Mouse (Mus musculus) olfactory bulb, adult 2 months (tissue): ENCODE measurements at regions not wholly inside any gene's neighbourhood (a gene's known extent, or its start where the extent isn't known, plus 50 kb on each side); places are given as distances from the start of the nearest gene placed in this dataset.

Source experiments
- H3K27ac ChIP-seq: fragments of 200-500 bp; 2 replicates; pipeline ENCODE4 v1.5.1; 2012; ENCODE audit warnings: low read depth, low read length; ENCODE audit not compliant: insufficient read depth
- H3K4me1 ChIP-seq: fragments of 200-500 bp; 2 replicates; pipeline ENCODE4 v1.6.1; 2012; ENCODE audit warnings: low read length; ENCODE audit not compliant: control insufficient read depth, insufficient read depth
- H3K4me3 ChIP-seq: fragments of 200-500 bp; 2 replicates; pipeline ENCODE4 v1.5.1; 2012; ENCODE audit warnings: mild to moderate bottlenecking, low read depth, low read length, moderate library complexity; ENCODE audit not compliant: insufficient read depth
- CTCF ChIP-seq: fragments of 200-500 bp; IDR thresholded peaks from 2 replicates; pipeline ENCODE4 v1.5.1; 2012; ENCODE audit warnings: low read depth, mild to moderate bottlenecking, low read length, moderate library complexity; ENCODE audit not compliant: insufficient read depth
- POLR2A ChIP-seq: fragments of 200-500 bp; IDR thresholded peaks from 2 replicates; pipeline ENCODE4 v1.6.1; 2012; ENCODE audit warnings: mild to moderate bottlenecking, low read depth, low read length, moderate library complexity; ENCODE audit not compliant: insufficient read depth
- WGBS: fragments of 180-500 bp; shearing (Covaris S2); methylation state at CpG from one replicate; pipeline ENCODE4 v1.1.7; 2018; 5-methylcytosine and 5-hydroxymethylcytosine counted together

DNA sequence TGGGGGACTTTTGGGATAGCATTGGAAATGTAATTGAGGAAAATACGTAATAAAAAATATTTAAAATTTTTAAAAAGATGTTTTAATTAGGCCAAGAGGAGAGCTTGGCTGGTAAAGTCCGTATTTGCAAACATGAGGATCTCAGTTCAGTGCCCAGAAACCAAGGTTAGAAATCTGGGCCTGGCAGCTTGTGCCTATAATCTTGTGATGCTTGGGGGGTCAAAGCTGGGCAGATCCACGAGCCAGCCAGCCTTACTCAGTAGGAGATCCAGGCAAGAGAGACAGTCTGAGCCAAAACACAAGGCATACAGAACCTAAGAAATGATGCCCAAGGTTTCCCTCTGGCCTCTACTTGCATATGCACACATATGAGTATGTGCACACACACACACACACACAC lies 54.1 kb upstream of the Cxadr start:
- no peak overlapping the region for H3K4me3 ChIP-seq
- no peaks in the 10 kb centered on the region for H3K4me1 ChIP-seq
- H3K27ac ChIP-seq, result no peak overlapping the region
- TF ChIP-seq POLR2A (no peak), CTCF (no peak)
- WGBS, result 76% methylated on average over 3 of the region's 3 CpGs

GRCm38 (mm10) chr16:78242678-78243077 lies 58.6 kb upstream of the Cxadr start:
- no peak for TF ChIP-seq CTCF
- TF ChIP-seq POLR2A, result no peak
- Histone ChIP-seq H3K4me3 (no peak overlapping the region), H3K27ac (no peak overlapping the region), H3K4me1 (peaks cover 7% of the 10 kb centered on the region)
- WGBS, result 84% methylated on average over 3 of the region's 3 CpGs

GRCm38 (mm10) chr16:78240152-78240551 lies 61.1 kb upstream of the Cxadr start:
- WGBS, result 93% methylated on average over 4 of the region's 4 CpGs
- Histone ChIP-seq H3K27ac (no peak overlapping the region), H3K4me3 (no peak overlapping the region), H3K4me1 (peaks cover 12% of the 10 kb centered on the region)
- no peak for TF ChIP-seq POLR2A
- TF ChIP-seq CTCF, result no peak

GRCm38 (mm10) chr16:78238052-78238701 lies 63.1 kb upstream of the Cxadr start:
- Histone ChIP-seq H3K27ac (no peak overlapping the region), H3K4me3 (peak overlapping the region; percentile 38), H3K4me1 (peaks cover 12% of the 10 kb centered on the region)
- 3% methylated on average over 18 of the region's 18 CpGs for WGBS
- no peak for TF ChIP-seq CTCF
- no peak for TF ChIP-seq POLR2A

GRCm38 (mm10) chr16:78237641-78238051 lies 63.6 kb upstream of the Cxadr start:
- 2% methylated on average over 14 of the region's 15 CpGs for WGBS
- Histone ChIP-seq H3K4me3 (peak overlapping the region; percentile 38), H3K4me1 (peaks cover 12% of the 10 kb centered on the region), H3K27ac (no peak overlapping the region)
- TF ChIP-seq POLR2A (no peak), CTCF (no peak)

- WGBS, result 2% methylated on average over 25 of the region's 25 CpGs
- TF ChIP-seq POLR2A (no peak), CTCF (no peak)
- Histone ChIP-seq H3K4me3 (peak overlapping the region; percentile 38), H3K27ac (no peak overlapping the region), H3K4me1 (peaks cover 12% of the 10 kb centered on the region)
Observed at GRCm38 (mm10) chr16:78236746-78237640, 64.3 kb upstream of the Cxadr start.

DNA sequence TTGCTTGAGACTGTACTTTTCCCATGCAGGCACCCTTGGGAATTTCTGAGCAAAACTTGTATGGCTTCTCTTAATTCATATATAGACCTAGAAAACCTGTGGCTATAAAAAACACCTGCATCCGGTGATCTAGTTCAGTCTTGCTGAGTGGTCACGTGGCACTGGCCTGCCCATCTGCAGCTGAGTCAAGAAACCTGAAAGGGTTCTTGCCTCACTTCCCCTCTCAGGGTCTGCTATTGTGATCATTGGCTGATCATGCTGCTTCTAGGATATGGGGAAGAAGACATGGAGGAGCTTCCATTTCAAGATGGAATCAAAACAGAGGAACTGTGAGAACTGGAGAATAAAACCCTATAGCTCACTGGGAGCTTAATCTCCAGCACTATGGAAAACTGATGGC lies 69.1 kb upstream of the Cxadr start:
- TF ChIP-seq POLR2A (no peak), CTCF (no peak)
- 83% methylated on average over 2 of the region's 2 CpGs for WGBS
- H3K4me1 ChIP-seq, result peaks cover 5% of the 10 kb centered on the region
- no peak overlapping the region for H3K4me3 ChIP-seq
- H3K27ac ChIP-seq, result no peak overlapping the region

DNA sequence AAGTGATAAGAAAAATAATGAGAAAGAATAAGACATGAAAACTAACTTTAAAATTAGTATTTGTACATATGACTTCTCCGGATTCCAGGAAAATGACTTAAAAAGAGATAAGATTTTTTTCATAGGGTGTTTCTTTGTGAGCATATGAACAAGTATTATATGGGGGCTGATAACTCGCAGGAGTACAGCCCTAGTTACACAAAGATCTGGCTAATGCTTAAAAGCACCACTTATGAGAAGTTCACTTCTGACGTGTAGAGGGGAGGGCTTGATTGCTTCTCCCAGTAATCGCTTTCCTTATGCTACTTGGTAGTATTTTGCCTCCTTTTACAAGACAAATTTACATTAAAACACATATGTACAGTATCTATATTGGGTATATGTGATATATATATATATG lies 72.3 kb upstream of the Cxadr start:
- Histone ChIP-seq H3K4me1 (no peaks in the 10 kb centered on the region), H3K4me3 (no peak overlapping the region), H3K27ac (no peak overlapping the region)
- TF ChIP-seq POLR2A (no peak), CTCF (no peak)
- WGBS, result 93% methylated on average over 4 of the region's 4 CpGs

- Histone ChIP-seq H3K4me3 (no peak overlapping the region), H3K27ac (no peak overlapping the region), H3K4me1 (peaks cover 5% of the 10 kb centered on the region; the same call in 1 of the 2 replicates)
- 89% methylated on average over 1 of the region's 1 CpGs for WGBS
- TF ChIP-seq POLR2A (no peak), CTCF (no peak)
Observed at GRCm38 (mm10) chr16:78222377-78222776, 78.9 kb upstream of the Cxadr start.
